Comparison of ENCODE assay signal across 1 mouse cellular context in the genomic region with DNA sequence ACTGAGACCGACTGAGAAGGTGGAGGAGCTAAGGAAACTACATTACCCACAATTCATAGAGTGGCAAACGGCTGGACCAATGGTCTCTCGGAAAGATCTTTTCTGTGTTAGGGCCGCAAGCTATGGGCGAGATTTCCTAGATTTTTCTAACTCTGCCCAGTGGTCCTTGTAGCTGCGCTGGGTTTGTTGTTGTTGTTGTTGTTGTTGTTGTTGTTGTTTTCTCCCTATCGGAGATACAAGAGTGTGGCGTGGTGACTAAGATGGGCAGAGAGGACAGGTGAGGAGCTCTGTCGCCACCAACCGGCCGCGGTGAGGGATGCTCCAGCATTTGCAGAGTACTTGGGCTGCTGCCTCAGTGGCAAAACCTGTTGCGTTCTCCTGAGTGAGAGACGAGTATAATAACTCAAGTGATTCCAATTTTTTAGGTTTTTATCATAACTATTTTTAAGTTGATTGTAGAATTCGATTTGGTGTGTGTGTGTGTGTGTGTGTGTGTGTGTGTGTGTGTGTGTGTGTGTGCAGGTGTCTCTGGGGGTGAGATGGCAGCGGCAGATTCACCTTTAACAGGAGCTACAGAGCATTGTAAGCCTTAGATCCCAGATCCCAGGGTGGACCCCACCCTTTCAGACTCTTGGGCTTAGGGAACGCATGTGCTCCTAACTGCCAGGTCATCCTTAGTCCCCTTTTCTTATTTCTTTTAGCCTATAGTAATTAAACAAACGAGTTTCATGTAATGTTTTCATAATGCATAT.
A peak's percentile ranks its signal among the peaks of the same experiment; 100 is the strongest.
TF ChIP-seq lines count a peak whose summit lies in the region.

No protein-coding gene starts in this region.

TF ChIP-seq in MEL, 35 proteins besides CTCF, POLR2A, EP300 and RAD21:
- TF ChIP-seq E2F4 (IDR thresholded peaks at IDR 0.05; ENCODE audit: borderline replicate concordance, low read depth, low read length) (no peak), SMC3 (IDR thresholded peaks at IDR 0.05; ENCODE audit: low read depth, low read length) (peak; percentile 45), ELF1 (IDR thresholded peaks at IDR 0.05; ENCODE audit: low read depth, low read length) (no peak), MAX (IDR thresholded peaks at IDR 0.05; ENCODE audit: low read length) (no peak), BHLHE40 (IDR thresholded peaks at IDR 0.05; ENCODE audit: borderline replicate concordance, low read depth, low read length) (no peak), MEF2A (IDR thresholded peaks at IDR 0.05; ENCODE audit: extremely low read depth, insufficient replicate concordance, low read depth, low read length, poor library complexity, severe bottlenecking) (no peak), KAT2A (conservative IDR thresholded peaks at IDR 0.05; ENCODE audit: low read depth, low read length) (peak; percentile 54; the same call in 1 of the 2 replicates), GATA1 (IDR thresholded peaks at IDR 0.05; ENCODE audit: low read depth, low read length) (no peak), TBP (IDR thresholded peaks at IDR 0.05; ENCODE audit: low read depth, low read length) (no peak), POLR2AphosphoS5 (IDR thresholded peaks at IDR 0.05; ENCODE audit: borderline replicate concordance, low read depth, low read length) (no peak), ZC3H11A (IDR thresholded peaks at IDR 0.05; ENCODE audit: low read depth, low read length) (no peak), HCFC1 (IDR thresholded peaks at IDR 0.05; ENCODE audit: low read depth, low read length) (peak; percentile 89), POLR2AphosphoS2 (IDR thresholded peaks at IDR 0.05; ENCODE audit: low read length) (no peak), MXI1 (IDR thresholded peaks at IDR 0.05; ENCODE audit: low read depth, low read length) (no peak)
